Mouse (Mus musculus): ENCODE measurements at regions not wholly inside any gene's neighbourhood (a gene's known extent, or its start where the extent isn't known, plus 50 kb on each side); places are given as distances from the start of the nearest gene placed in this dataset.

- Histone ChIP-seq H3K4me3 (ENCODE audit: low read depth, low read length) (no peak overlapping the region), H3K9ac (ENCODE audit: low read depth, low read length) (no peak overlapping the region), H3K4me2 (replicated peaks; ENCODE audit: low read depth) (no peak overlapping the region), H3K9me3 (ENCODE audit: control insufficient read depth) (no peaks in the 10 kb centered on the region), H3K27ac (ENCODE audit: low read depth, low read length) (no peak overlapping the region), H3K36me3 (ENCODE audit: control insufficient read depth, insufficient read depth) (no peaks in the 10 kb centered on the region), H3K27me3 (replicated peaks; ENCODE audit: control insufficient read depth, insufficient read depth, low read length) (no peaks in the 10 kb centered on the region), H3K4me1 (replicated peaks; ENCODE audit: control insufficient read depth, insufficient read depth, low read length) (no peaks in the 10 kb centered on the region)
- no peak for ATAC-seq
- no peak for TF ChIP-seq CTCF (IDR thresholded peaks at IDR 0.05; ENCODE audit: low read depth)
- WGBS = 62% methylated on average over 4 of the region's 4 CpGs
Measured at GRCm38 (mm10) chr2:110426881-110427280, 63.9 kb upstream of the Fibin start.

- H3K4me2 ChIP-seq (replicated peaks; ENCODE audit: low read depth) = no peak overlapping the region
- no peak overlapping the region for H3K9ac ChIP-seq (ENCODE audit: low read depth, low read length)
- no peak for TF ChIP-seq CTCF (IDR thresholded peaks at IDR 0.05; ENCODE audit: low read depth)
- H3K4me3 ChIP-seq (ENCODE audit: low read depth, low read length) = no peak overlapping the region
- H3K4me1 ChIP-seq (replicated peaks; ENCODE audit: control insufficient read depth, insufficient read depth, low read length) = no peaks in the 10 kb centered on the region
- no peaks in the 10 kb centered on the region for H3K36me3 ChIP-seq (ENCODE audit: control insufficient read depth, insufficient read depth)
- no peak overlapping the region for H3K27ac ChIP-seq (ENCODE audit: low read depth, low read length)
- WGBS = 44% methylated on average over 3 of the region's 3 CpGs
- ATAC-seq = peak; percentile 80
- H3K9me3 ChIP-seq (ENCODE audit: control insufficient read depth) = no peaks in the 10 kb centered on the region
- no peaks in the 10 kb centered on the region for H3K27me3 ChIP-seq (replicated peaks; ENCODE audit: control insufficient read depth, insufficient read depth, low read length)
Measured at GRCm38 (mm10) chr2:110452694-110453093, 89.7 kb upstream of the Fibin start.

DNA sequence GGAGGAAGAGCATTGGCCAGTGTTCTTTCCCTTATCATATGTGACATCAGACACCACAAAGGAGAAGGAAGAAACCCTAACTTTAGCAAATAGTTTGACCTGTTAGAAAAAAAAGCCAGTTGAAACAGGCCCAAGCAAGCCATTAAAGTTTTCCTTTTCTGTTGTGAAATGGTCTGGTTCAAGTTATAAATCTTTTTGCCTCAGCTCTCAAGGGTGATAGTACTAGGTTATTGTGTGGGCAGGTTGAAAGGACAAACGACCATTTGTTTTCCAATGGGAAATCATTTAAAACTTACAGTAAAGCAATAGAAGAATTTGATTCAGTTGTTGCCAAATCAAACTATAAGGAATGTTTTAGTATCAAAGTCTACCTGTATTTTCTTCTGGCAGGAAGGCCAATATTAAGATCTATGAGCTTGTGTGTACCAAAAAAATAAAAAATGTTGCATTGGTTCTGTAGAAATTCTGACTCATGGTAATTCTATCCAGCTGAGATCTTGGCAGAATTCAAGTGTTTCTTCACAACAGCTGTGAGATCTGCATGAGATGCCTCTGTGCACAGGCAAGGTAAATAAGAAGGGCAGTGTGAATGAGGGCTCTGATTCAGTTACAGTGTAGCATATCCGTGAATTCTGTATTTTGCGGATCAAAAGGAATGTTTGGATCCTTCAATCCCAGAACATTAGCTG is 109.5 kb upstream of the Fibin start:
- Histone ChIP-seq H3K36me3 (ENCODE audit: control insufficient read depth, insufficient read depth) (no peaks in the 10 kb centered on the region), H3K27me3 (replicated peaks; ENCODE audit: control insufficient read depth, insufficient read depth, low read length) (no peaks in the 10 kb centered on the region), H3K9ac (ENCODE audit: low read depth, low read length) (no peak overlapping the region), H3K4me2 (replicated peaks; ENCODE audit: low read depth) (no peak overlapping the region), H3K4me1 (replicated peaks; ENCODE audit: control insufficient read depth, insufficient read depth, low read length) (no peaks in the 10 kb centered on the region), H3K4me3 (ENCODE audit: low read depth, low read length) (no peak overlapping the region), H3K27ac (ENCODE audit: low read depth, low read length) (no peak overlapping the region), H3K9me3 (ENCODE audit: control insufficient read depth) (no peaks in the 10 kb centered on the region)
- TF ChIP-seq CTCF (IDR thresholded peaks at IDR 0.05; ENCODE audit: low read depth) = no peak
- WGBS = 86% methylated on average over 3 of the region's 3 CpGs
- ATAC-seq = no peak

DNA sequence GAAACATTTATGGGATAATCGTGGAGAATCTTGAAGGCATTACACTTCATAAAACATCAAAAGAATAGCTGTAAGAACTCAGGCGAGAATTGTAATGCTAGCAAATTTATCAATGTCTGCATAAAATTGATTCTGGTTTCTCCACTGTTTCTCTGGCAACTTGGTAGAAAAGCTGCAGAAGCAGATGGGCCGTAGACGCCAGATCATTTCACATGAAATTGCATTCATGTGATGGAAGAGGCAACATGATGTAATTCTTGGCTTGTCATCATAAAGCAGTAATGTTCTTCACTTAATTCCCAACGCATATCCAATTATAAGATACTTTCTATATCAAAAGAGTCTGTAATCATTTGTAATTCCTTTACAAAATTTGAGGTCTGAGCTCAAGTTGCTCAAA is 113.6 kb upstream of the Fibin start:
- H3K27me3 ChIP-seq (replicated peaks; ENCODE audit: control insufficient read depth, insufficient read depth, low read length) = no peaks in the 10 kb centered on the region
- H3K4me2 ChIP-seq (replicated peaks; ENCODE audit: low read depth) = no peak overlapping the region
- no peak for TF ChIP-seq CTCF (IDR thresholded peaks at IDR 0.05; ENCODE audit: low read depth)
- no peaks in the 10 kb centered on the region for H3K9me3 ChIP-seq (ENCODE audit: control insufficient read depth)
- H3K36me3 ChIP-seq (ENCODE audit: control insufficient read depth, insufficient read depth) = no peaks in the 10 kb centered on the region
- no peak overlapping the region for H3K27ac ChIP-seq (ENCODE audit: low read depth, low read length)
- 75% methylated on average over 5 of the region's 5 CpGs for WGBS
- no peak overlapping the region for H3K9ac ChIP-seq (ENCODE audit: low read depth, low read length)
- no peaks in the 10 kb centered on the region for H3K4me1 ChIP-seq (replicated peaks; ENCODE audit: control insufficient read depth, insufficient read depth, low read length)
- no peak for ATAC-seq
- H3K4me3 ChIP-seq (ENCODE audit: low read depth, low read length) = no peak overlapping the region

DNA sequence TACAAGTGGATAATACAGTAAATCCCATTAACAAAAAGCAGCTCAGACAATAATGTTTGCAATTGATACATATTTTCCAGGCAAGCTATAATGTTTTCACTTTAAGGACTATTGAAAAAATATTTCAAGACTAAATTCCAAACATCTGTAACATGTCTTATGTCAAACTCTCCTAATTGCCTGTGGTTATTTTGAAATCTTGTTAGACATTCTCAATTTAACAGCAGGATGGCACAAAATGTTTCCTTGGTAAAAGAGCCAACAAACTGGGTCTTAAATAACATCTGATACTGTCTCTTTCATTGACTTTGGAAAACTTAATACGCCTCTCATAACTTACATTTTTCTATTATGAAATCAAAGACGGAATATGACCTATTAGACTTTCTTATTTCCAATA is 115.8 kb upstream of the Slc5a12 start:
- Histone ChIP-seq H3K4me2 (replicated peaks; ENCODE audit: low read depth) (no peak overlapping the region), H3K4me3 (ENCODE audit: low read depth, low read length) (no peak overlapping the region), H3K27ac (ENCODE audit: low read depth, low read length) (no peak overlapping the region), H3K9me3 (ENCODE audit: control insufficient read depth) (no peaks in the 10 kb centered on the region), H3K27me3 (replicated peaks; ENCODE audit: control insufficient read depth, insufficient read depth, low read length) (no peaks in the 10 kb centered on the region), H3K9ac (ENCODE audit: low read depth, low read length) (no peak overlapping the region), H3K36me3 (ENCODE audit: control insufficient read depth, insufficient read depth) (no peaks in the 10 kb centered on the region), H3K4me1 (replicated peaks; ENCODE audit: control insufficient read depth, insufficient read depth, low read length) (no peaks in the 10 kb centered on the region)
- ATAC-seq = no peak
- no peak for TF ChIP-seq CTCF (IDR thresholded peaks at IDR 0.05; ENCODE audit: low read depth)
- WGBS = 90% methylated on average over 2 of the region's 2 CpGs

DNA sequence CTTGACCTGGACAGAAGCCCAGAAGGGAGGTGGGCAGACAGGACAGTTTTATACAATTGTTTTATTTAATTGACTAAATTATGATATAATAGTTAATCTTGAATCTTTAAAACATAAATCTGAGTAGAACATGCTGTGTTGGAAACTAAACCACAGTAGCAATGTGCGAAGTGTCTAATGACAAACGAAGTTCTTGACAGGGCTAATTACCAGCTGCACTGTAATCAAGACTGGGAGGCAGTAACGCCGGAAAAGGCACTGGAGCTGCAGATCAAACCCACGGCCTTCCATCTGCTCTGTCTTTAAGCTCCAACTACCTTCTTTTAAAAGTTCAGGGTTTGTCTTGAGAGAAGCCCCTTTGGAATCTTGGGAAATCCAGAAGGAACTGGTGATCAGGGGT is 110.9 kb upstream of the Slc5a12 start:
- no peaks in the 10 kb centered on the region for H3K27me3 ChIP-seq (replicated peaks; ENCODE audit: control insufficient read depth, insufficient read depth, low read length)
- no peak overlapping the region for H3K27ac ChIP-seq (ENCODE audit: low read depth, low read length)
- no peak overlapping the region for H3K9ac ChIP-seq (ENCODE audit: low read depth, low read length)
- H3K9me3 ChIP-seq (ENCODE audit: control insufficient read depth) = no peaks in the 10 kb centered on the region
- no peak overlapping the region for H3K4me3 ChIP-seq (ENCODE audit: low read depth, low read length)
- no peak overlapping the region for H3K4me2 ChIP-seq (replicated peaks; ENCODE audit: low read depth)
- 76% methylated on average over 5 of the region's 5 CpGs for WGBS
- no peaks in the 10 kb centered on the region for H3K36me3 ChIP-seq (ENCODE audit: control insufficient read depth, insufficient read depth)
- TF ChIP-seq CTCF (IDR thresholded peaks at IDR 0.05; ENCODE audit: low read depth) = no peak
- no peak for ATAC-seq
- no peaks in the 10 kb centered on the region for H3K4me1 ChIP-seq (replicated peaks; ENCODE audit: control insufficient read depth, insufficient read depth, low read length)

DNA sequence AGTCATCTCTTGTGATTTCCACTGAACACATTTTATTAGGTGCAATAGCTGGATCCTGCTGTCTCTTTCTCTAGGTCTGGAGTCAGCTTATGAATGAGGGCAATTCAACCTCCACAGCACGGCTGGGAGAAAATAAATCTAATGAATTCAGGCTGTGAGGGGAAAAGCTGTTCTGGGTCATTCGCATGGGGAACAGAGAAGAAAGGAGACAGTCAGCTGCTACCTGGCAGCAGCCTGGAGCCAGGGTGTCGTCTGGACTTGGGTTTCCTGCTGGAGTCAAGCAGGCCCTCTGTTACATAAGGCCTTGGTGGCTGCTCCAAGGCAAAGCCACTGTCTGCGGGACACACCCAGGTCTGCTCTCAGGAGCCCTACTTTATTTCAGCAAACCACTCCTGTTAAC is 110.4 kb upstream of the Slc5a12 start:
- Histone ChIP-seq H3K9ac (ENCODE audit: low read depth, low read length) (no peak overlapping the region), H3K9me3 (ENCODE audit: control insufficient read depth) (no peaks in the 10 kb centered on the region), H3K36me3 (ENCODE audit: control insufficient read depth, insufficient read depth) (no peaks in the 10 kb centered on the region), H3K27me3 (replicated peaks; ENCODE audit: control insufficient read depth, insufficient read depth, low read length) (no peaks in the 10 kb centered on the region), H3K27ac (ENCODE audit: low read depth, low read length) (no peak overlapping the region), H3K4me2 (replicated peaks; ENCODE audit: low read depth) (no peak overlapping the region), H3K4me3 (ENCODE audit: low read depth, low read length) (no peak overlapping the region), H3K4me1 (replicated peaks; ENCODE audit: control insufficient read depth, insufficient read depth, low read length) (no peaks in the 10 kb centered on the region)
- WGBS = 49% methylated on average over 4 of the region's 4 CpGs
- ATAC-seq = no peak
- no peak for TF ChIP-seq CTCF (IDR thresholded peaks at IDR 0.05; ENCODE audit: low read depth)
